Mouse (Mus musculus): ENCODE measurements around the gene Gm21858.
"Not testable (repeated sequence)": the region's sequence is repeated elsewhere in the genome, so short reads cannot be mapped to it uniquely, and the experiment has no call there.

The Gm21858 gene

GRCm38 (mm10) chrY:55731456-55731855 is at the start of gene Gm21858:
Gm21858 (plus strand) TSS chrY:55731756.
- DNase-seq (ENCODE audit: low read depth in 2 of 2, low spot score in 2 of 2) = not testable (repeated sequence)
